Mouse (Mus musculus) T-helper 1 cell (primary cell): ENCODE data around the gene Gstt1.
"Not testable (repeated sequence)": the region's sequence is repeated elsewhere in the genome, so short reads cannot be mapped to it uniquely, and the experiment has no call there.

Source experiments
- in situ Hi-C: fragments of 300-600 bp; cut with MboI, MseI; formaldehyde crosslinking; loops from one replicate; pipeline ENCODE4 v1.15.1; 2025; ENCODE audit warnings: high pct_unique_total_duplicates

The Gstt1 gene

GRCm38 (mm10) chr10:75798176-75798696, at the start of gene Gstt1:
Gene Gstt1, minus strand, starts transcription at chr10:75798584.
- in situ Hi-C loops = loop anchor here (25.0 kb wide), 1 partner anchor 486 kb away; the partner anchor contains the start of gene Adora2a

GRCm38 (mm10) chr10:75845306-75845930, 47.0 kb upstream of the Gstt1 start:
- in situ Hi-C loops = no loop called here

GRCm38 (mm10) chr10:75844800-75845199, 46.4 kb upstream of the Gstt1 start:
- in situ Hi-C loops = no loop called here

GRCm38 (mm10) chr10:75843898-75844297, 45.5 kb upstream of the Gstt1 start:
- in situ Hi-C loops = not testable (repeated sequence)

- in situ Hi-C loops = no loop called here
Observed at GRCm38 (mm10) chr10:75839092-75839491, 40.7 kb upstream of the Gstt1 start.

GRCm38 (mm10) chr10:75837248-75837759, 38.9 kb upstream of the Gstt1 start, which contains the start of gene Gstt2:
Gene Gstt2, minus strand, starts transcription at chr10:75837424.
- in situ Hi-C loops = no loop called here

GRCm38 (mm10) chr10:75835761-75836531, 37.6 kb upstream of the Gstt1 start:
- in situ Hi-C loops = no loop called here

GRCm38 (mm10) chr10:75835307-75835706, 36.9 kb upstream of the Gstt1 start:
- in situ Hi-C loops = no loop called here

- in situ Hi-C loops = no loop called here
Observed at GRCm38 (mm10) chr10:75834721-75835120, 36.3 kb upstream of the Gstt1 start.

- in situ Hi-C loops = no loop called here
Observed at GRCm38 (mm10) chr10:75834250-75834649, 35.9 kb upstream of the Gstt1 start.

- in situ Hi-C loops = no loop called here
Observed at GRCm38 (mm10) chr10:75833456-75834080, 35.2 kb upstream of the Gstt1 start.

GRCm38 (mm10) chr10:75832272-75832895, 34.0 kb upstream of the Gstt1 start:
- in situ Hi-C loops = no loop called here

GRCm38 (mm10) chr10:75830275-75830670, 31.9 kb upstream of the Gstt1 start:
- in situ Hi-C loops = no loop called here

GRCm38 (mm10) chr10:75829529-75830274, 31.3 kb upstream of the Gstt1 start:
- in situ Hi-C loops = loop anchor here (5.0 kb wide), 2 partner anchors 47 to 72 kb away; partner anchors contain the start of genes Gm20441 and Gstt3

- in situ Hi-C loops = loop anchor here (5.0 kb wide), 2 partner anchors 46 to 71 kb away; partner anchors contain the start of genes Gm20441 and Gstt3
Observed at GRCm38 (mm10) chr10:75828500-75828931, 30.1 kb upstream of the Gstt1 start.

GRCm38 (mm10) chr10:75827668-75828360, 29.4 kb upstream of the Gstt1 start:
- in situ Hi-C loops = loop anchor here (5.0 kb wide), 2 partner anchors 46 to 71 kb away; partner anchors contain the start of genes Gm20441 and Gstt3

GRCm38 (mm10) chr10:75824530-75824929, 26.1 kb upstream of the Gstt1 start:
- in situ Hi-C loops = loop anchor here (25.0 kb wide), 1 partner anchor 1187 kb away; no protein-coding TSS in a partner anchor

GRCm38 (mm10) chr10:75823782-75824181, 25.4 kb upstream of the Gstt1 start:
- in situ Hi-C loops = loop anchor here (25.0 kb wide), 1 partner anchor 1186 kb away; no protein-coding TSS in a partner anchor

GRCm38 (mm10) chr10:75822443-75822842, 24.1 kb upstream of the Gstt1 start, which contains the start of gene Gstt4:
Gene Gstt4, minus strand, starts transcription at chr10:75822543.
- in situ Hi-C loops = loop anchor here (25.0 kb wide), 1 partner anchor 1185 kb away; no protein-coding TSS in a partner anchor
